In genomic region chr8:126646604-126647311, GRCm38 (mm10) we compare ENCODE assay signal across 16 mouse cellular contexts. TPM values are rescaled to one million over a fixed set of nuclear protein-coding genes. Genes with fewer than 3 reads are reported as not detected.
DNase-seq lines count a peak whose midpoint lies in the region; ATAC-seq and TF ChIP-seq lines count a peak whose summit lies in the region.
"Had no signal": no experiment of that assay in that cellular context is flagged by ENCODE, and none has a peak within 500 bp of the region (broad histone marks: within the 10 kb centered on the region; RNA-seq: fewer than 3 reads in every experiment).

No protein-coding gene starts in this region.

- no peaks in the 10 kb centered on the region for H3K36me3 ChIP-seq in heart, embryonic 10.5 days
- no peaks in the 10 kb centered on the region for H3K36me3 ChIP-seq in kidney, postnatal 0 days (ENCODE audit: insufficient read depth, low read length)
- H3K36me3 ChIP-seq in intestine, embryonic 14.5 days (ENCODE audit: control insufficient read depth, insufficient read depth, low read length): no peaks in the 10 kb centered on the region
- H3K36me3 ChIP-seq in small intestine, adult 2 months (ENCODE audit: control insufficient read depth, insufficient read depth, low read length): no peaks in the 10 kb centered on the region
- H3K36me3 ChIP-seq: G1E; liver, embryonic 13.5 days; neural tube, embryonic 15.5 days had no signal

- no peak for DNase-seq in heart, embryonic 10.5 days (ENCODE audit: low spot score)
- DNase-seq in heart, adult 9 months (ENCODE audit: low spot score in 2 of 2): no peak
- DNase-seq in kidney, postnatal 0 days (ENCODE audit: low spot score): peak; percentile 77
- no peak for DNase-seq in kidney, adult 18-20 months
- DNase-seq in intestine, embryonic 14.5 days (ENCODE audit: low spot score): no peak
- no peak for DNase-seq in ovary, postnatal 14 days (ENCODE audit: low spot score)
- DNase-seq: adrenal gland, postnatal 36 days; cerebellum, postnatal 36 days; gastrocnemius, postnatal 25 days; heart, postnatal 14 days; liver, embryonic 13.5 days had no signal

- no peaks in the 10 kb centered on the region for H3K9me3 ChIP-seq in heart, embryonic 10.5 days
- no peaks in the 10 kb centered on the region for H3K9me3 ChIP-seq in kidney, postnatal 0 days (replicated peaks; ENCODE audit: low read length)
- peaks cover 4% of the 10 kb centered on the region for H3K9me3 ChIP-seq in intestine, embryonic 14.5 days (ENCODE audit: control insufficient read depth, low read length)
- H3K9me3 ChIP-seq: liver, embryonic 13.5 days; neural tube, embryonic 15.5 days had no signal

- no peak for TF ChIP-seq POLR2A in small intestine, adult 2 months (IDR thresholded peaks at IDR 0.05; ENCODE audit: low read depth, low read length)

- WGBS in heart, embryonic 10.5 days: 60% methylated on average over 8 of the region's 8 CpGs
- WGBS in kidney, postnatal 0 days: 52% methylated on average over 8 of the region's 8 CpGs
- 45% methylated on average over 8 of the region's 8 CpGs for WGBS in intestine, embryonic 14.5 days
- 76% methylated on average over 8 of the region's 8 CpGs for WGBS in small intestine, adult 2 months

- TF ChIP-seq CTCF in kidney, postnatal 0 days (IDR thresholded peaks at IDR 0.05; ENCODE audit: low read depth): no peak
- no peak for TF ChIP-seq CTCF in small intestine, adult 2 months (IDR thresholded peaks at IDR 0.05; ENCODE audit: extremely low read depth, insufficient read length, insufficient replicate concordance, low read depth, low read length)

- H3K27me3 ChIP-seq in heart, embryonic 10.5 days (ENCODE audit: insufficient read depth, poor library complexity, severe bottlenecking): no peaks in the 10 kb centered on the region
- H3K27me3 ChIP-seq in kidney, postnatal 0 days (ENCODE audit: insufficient read depth, low read length): no peaks in the 10 kb centered on the region
- no peaks in the 10 kb centered on the region for H3K27me3 ChIP-seq in intestine, embryonic 14.5 days (replicated peaks; ENCODE audit: control insufficient read depth, insufficient read depth, low read length)
- no peaks in the 10 kb centered on the region for H3K27me3 ChIP-seq in small intestine, adult 2 months (ENCODE audit: control insufficient read depth, insufficient read depth, low read length)
- H3K27me3 ChIP-seq: liver, embryonic 13.5 days; neural tube, embryonic 15.5 days had no signal

- ATAC-seq in kidney, postnatal 0 days (replicated peaks; ENCODE audit: low FRiP score, low read depth): no peak
- ATAC-seq in intestine, embryonic 14.5 days (replicated peaks; ENCODE audit: low FRiP score, low TSS enrichment, low read depth): no peak
- ATAC-seq in megakaryocyte, adult 5-6 weeks (ENCODE audit: poor library complexity, severe bottlenecking): no peak
- ATAC-seq: inflammation-experienced regulatory T-cells, adult 6 months had no signal

- no peak overlapping the region for H3K4me2 ChIP-seq in kidney, postnatal 0 days (ENCODE audit: low read length)
- no peak overlapping the region for H3K4me2 ChIP-seq in intestine, embryonic 14.5 days (ENCODE audit: low read length)
- H3K4me2 ChIP-seq: liver, embryonic 13.5 days; neural tube, embryonic 15.5 days had no signal

- H3K4me1 ChIP-seq in heart, embryonic 10.5 days: peaks cover 17% of the 10 kb centered on the region; the same call in 1 of the 2 replicates
- no peaks in the 10 kb centered on the region for H3K4me1 ChIP-seq in kidney, postnatal 0 days (replicated peaks; ENCODE audit: insufficient read depth, low read length)
- H3K4me1 ChIP-seq in intestine, embryonic 14.5 days (replicated peaks; ENCODE audit: control insufficient read depth, insufficient read depth, low read length): 0 out of 2 replicates have a peak, but pooled peaks cover 3% of the 10 kb centered on the region
- no peaks in the 10 kb centered on the region; the same call in 1 of the 2 replicates for H3K4me1 ChIP-seq in small intestine, adult 2 months (ENCODE audit: control insufficient read depth, insufficient read depth, insufficient read length, low read length)
- H3K4me1 ChIP-seq: neural tube, embryonic 15.5 days had no signal

- H3K9ac ChIP-seq in kidney, postnatal 0 days (ENCODE audit: low read depth, low read length): no peak overlapping the region
- no peak overlapping the region for H3K9ac ChIP-seq in intestine, embryonic 14.5 days (ENCODE audit: low read length)
- H3K9ac ChIP-seq: liver, embryonic 13.5 days; neural tube, embryonic 15.5 days had no signal

- peak overlapping the region; percentile 52; the same call in 1 of the 2 replicates for H3K27ac ChIP-seq in heart, embryonic 10.5 days
- H3K27ac ChIP-seq in kidney, postnatal 0 days: peak overlapping the region; percentile 36; the same call in 1 of the 2 replicates
- H3K27ac ChIP-seq in intestine, embryonic 14.5 days (ENCODE audit: low read depth): peak overlapping the region; percentile 54
- H3K27ac ChIP-seq in small intestine, adult 2 months (ENCODE audit: insufficient read depth, low read depth, low read length): peak overlapping the region; percentile 33
- H3K27ac ChIP-seq: liver, embryonic 13.5 days; neural tube, embryonic 15.5 days had no signal

- H3K4me3 ChIP-seq in heart, embryonic 10.5 days: no peak overlapping the region
- H3K4me3 ChIP-seq in kidney, postnatal 0 days (replicated peaks; ENCODE audit: low read depth, low read length): no peak overlapping the region
- H3K4me3 ChIP-seq in intestine, embryonic 14.5 days (ENCODE audit: low read depth, low read length): no peak overlapping the region
- no peak overlapping the region for H3K4me3 ChIP-seq in small intestine, adult 2 months (ENCODE audit: low read depth, low read length)
- H3K4me3 ChIP-seq: liver, embryonic 13.5 days; neural tube, embryonic 15.5 days had no signal

RNA-seq across cellular contexts. Expression of gene Irf2bp2, which starts 53.0 kb away (rescaled TPM):
- polyA plus RNA-seq in heart, embryonic 10.5 days (2016; fragmentation: Nextera tagmentation; extraction: Ambion mirVana): 4.6 and 6.5 TPM in 2 replicates
- 15.6 and 16.2 TPM in 2 replicates for polyA plus RNA-seq in kidney, postnatal 0 days (2015; fragmentation: Nextera tagmentation; extraction: Ambion mirVana)
- 11.3 and 11.5 TPM in 2 replicates for polyA plus RNA-seq in intestine, embryonic 14.5 days (2014; fragmentation: Nextera tagmentation; extraction: Ambion mirVana)
- 50.5 and 91.6 TPM in 2 replicates for polyA plus RNA-seq in small intestine, adult 2 months (2012; rRNA removed)
- 95.9 and 105 TPM in 2 replicates for total RNA-seq in megakaryocyte, adult 5-6 weeks (2015)
- total RNA-seq in megakaryocyte, adult 5-6 weeks (2017): 93.8 and 99.8 TPM in 2 replicates
